Mouse (Mus musculus) spleen, embryonic (tissue): ENCODE results near the gene Tyw5.

ENCODE experiments used
- CTCF ChIA-PET: fragments of 350-600 bp; sonication (Branson Sonifier 250); formaldehyde crosslinking; loops from one replicate; lab custom pipeline; 2022; lab: Charles Lee

Gene Tyw5

DNA sequence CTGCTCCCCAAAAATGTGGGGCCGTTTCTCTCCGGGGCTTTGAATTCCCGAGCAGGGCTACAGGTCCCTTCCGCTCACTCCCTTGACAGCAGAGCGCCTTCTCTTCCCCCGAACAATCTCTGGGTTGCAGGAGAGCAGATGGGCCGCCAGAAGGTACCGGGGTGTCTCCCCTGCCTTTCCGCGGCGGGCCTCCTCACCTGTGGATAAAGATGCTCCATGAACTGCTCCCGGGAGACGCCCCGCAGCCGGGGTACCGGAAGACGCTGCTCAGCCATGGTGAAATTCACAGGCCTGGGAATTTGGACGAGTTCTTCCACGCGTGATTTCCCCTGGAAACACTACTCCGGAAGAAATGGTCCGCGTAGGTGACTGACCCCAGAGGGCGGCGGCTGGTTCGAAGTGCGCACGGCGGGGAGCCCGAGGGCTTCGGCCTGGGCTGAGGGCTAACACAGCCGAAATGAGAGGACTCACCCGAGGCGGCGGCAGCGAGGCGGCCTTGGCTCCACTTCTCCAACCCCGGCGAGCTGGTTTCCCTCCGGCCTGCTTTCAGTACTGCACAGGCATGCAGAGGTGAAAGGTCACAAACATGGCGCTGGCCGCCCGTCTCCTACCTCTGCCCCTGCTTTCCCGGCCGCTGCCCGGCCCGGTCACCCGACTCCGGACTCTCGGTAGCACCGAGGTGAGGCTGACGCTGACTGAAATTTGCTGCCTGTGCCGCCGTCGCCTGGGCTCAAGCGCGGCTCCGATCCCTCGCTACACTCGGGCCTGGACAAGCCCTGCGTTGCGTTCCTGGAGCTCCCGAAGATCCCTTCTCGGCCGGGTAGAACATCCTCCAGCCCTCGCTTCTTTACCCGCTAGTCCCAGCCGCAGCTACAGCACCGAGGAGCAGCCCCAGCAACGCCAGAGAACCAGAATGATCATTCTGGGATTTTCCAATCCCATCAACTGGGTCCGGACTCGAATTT lies at the start of gene Tyw5, which contains the start of gene Maip1:
Gene Tyw5, minus strand, starts transcription at position 915 of the 965 bp plus-strand sequence.
Gene Maip1, plus strand, starts transcription at position 142 of the 965 bp plus-strand sequence.
- CTCF ChIA-PET = no interaction called here

DNA sequence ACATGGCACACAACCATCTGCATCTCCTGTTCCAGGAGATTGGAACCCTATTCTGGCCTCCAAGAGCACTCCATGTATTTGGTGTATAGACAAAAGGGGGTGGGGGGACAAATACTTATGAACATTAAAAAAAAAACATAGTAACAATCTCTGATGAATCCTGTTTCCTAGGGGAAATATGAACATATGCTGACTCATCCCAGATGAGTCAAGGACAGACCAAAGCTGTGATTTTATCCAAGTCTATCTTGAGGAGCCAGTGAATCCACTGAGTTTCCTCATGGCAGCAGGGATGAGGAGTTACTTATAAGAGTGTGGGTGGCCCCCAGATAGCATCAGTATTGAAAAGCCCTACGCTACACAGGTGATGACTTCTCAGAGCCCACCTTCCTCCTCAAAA lies 43.3 kb upstream of the Tyw5 start:
- CTCF ChIA-PET = no interaction called here

DNA sequence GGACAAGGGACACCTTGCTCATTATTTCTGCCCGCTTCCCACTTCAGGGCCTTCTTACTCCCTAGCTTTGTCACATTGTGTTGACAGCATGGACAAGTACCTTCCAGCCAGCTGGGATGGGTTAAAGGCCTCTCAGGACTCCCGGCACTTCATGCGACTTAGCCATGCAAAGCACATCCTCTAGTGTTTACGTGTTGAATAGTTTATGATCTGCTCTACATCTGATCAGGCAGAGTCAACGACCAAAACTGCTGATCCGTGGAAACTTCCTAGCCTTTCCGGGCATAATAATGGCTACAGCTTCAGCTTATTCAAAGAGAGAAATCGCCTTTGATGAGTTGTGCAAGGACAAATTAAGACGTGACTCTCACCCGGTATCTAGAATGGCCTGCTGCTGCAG lies 38.8 kb upstream of the Tyw5 start:
- CTCF ChIA-PET = no interaction called here

- CTCF ChIA-PET = no interaction called here
These were observed 33.9 kb upstream of the Tyw5 start for GRCm38 (mm10) chr1:57440771-57441170.

- CTCF ChIA-PET = no interaction called here
These were observed 32.1 kb upstream of the Tyw5 start for GRCm38 (mm10) chr1:57439026-57439425.

GRCm38 (mm10) chr1:57436954-57437353 lies 30.1 kb upstream of the Tyw5 start:
- CTCF ChIA-PET = no interaction called here

- CTCF ChIA-PET = no interaction called here
These were observed 29.5 kb upstream of the Tyw5 start for GRCm38 (mm10) chr1:57436408-57436807.

- CTCF ChIA-PET = no interaction called here
These were observed 26.2 kb upstream of the Tyw5 start for GRCm38 (mm10) chr1:57433141-57433540.

- CTCF ChIA-PET = interaction anchor here (0.5 kb wide), 1 partner anchor 178 kb away, joined by 3 read pairs; no protein-coding TSS in a partner anchor
These were observed 23.0 kb upstream of the Tyw5 start for GRCm38 (mm10) chr1:57429786-57430483.

- CTCF ChIA-PET = interaction anchor here (1.0 kb wide), 1 partner anchor 868 kb away, joined by 3 read pairs; no protein-coding TSS in a partner anchor
These were observed 21.7 kb upstream of the Tyw5 start for GRCm38 (mm10) chr1:57428368-57429308.

- CTCF ChIA-PET = no interaction called here
These were observed 16.8 kb upstream of the Tyw5 start for GRCm38 (mm10) chr1:57423696-57424095.

DNA sequence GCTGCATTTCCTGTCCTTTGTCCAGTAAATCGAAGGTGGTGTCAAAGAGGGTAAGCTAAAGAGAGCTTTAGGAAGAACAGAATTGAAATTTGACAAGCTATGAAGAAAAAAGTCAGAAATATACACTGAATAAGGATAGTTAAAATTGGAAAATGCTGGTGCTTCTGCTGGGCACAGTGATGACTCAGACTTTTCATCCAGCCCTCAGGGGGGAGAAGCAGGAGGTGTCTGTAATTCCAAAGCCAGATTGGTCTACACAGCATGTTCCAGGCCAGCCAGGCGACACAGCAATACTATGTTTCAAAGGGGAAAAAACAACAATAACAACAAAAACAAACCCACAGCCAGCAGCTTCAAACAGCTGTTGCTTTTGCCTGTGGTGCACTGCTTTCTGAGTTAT lies 6.5 kb upstream of the Tyw5 start:
- CTCF ChIA-PET = no interaction called here

DNA sequence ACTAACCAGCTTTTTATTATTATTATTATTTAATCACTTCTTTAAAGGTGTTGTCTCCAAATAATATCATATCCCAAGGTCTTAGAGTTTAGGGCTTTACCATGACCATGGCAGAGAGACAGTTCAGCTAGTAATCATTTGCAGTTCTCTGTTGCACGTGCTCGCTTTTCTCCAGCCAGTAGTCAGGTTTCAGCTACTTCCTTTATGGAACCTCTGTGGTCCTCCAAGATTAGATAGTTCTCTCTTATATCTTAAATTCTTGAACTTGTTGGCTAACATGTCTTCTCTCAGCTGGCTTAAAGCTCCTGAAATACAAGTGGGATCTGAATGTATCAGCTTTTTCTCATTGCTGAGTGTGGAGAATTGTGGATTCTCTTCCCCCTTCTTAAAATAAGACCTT lies 2.1 kb upstream of the Tyw5 start:
- CTCF ChIA-PET = no interaction called here

DNA sequence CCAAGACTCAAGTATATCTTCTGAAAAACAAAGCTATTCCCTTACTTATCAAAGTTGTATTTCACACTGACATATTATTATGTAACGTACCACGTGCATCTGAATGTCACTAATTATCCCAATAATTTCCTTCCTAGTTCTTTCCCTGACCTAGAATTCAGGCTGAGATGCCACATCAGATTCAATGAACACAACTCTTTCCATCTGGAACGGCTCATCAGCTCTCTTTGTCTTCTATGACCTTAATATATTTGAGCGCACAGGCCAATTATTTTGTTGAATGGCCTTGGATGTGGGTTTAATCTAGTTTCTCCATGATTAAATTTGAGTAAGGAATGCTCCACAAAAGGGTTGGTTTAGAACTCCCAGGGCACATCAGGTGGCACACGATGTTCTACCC lies 4.8 kb downstream of the Tyw5 start:
- CTCF ChIA-PET = no interaction called here

GRCm38 (mm10) chr1:57400877-57401276 lies 6.0 kb downstream of the Tyw5 start:
- CTCF ChIA-PET = no interaction called here

DNA sequence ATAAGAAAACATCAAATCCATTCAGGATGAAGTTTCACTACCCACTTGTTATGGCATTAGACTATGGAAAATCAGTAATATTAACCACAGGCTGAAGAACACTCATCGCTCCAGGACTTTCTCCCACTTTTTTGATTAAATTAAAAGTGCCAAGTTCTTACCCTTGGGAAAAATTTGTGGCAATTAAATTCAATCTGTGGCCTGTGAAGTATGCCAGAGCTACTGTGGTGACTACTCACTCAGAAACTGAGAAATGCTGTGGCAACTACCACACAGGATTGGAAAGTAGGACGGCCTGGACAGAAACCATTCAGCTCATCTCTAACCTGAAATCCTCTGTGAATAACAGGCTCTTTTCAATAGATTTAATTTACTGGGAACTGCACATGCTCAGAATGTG lies 6.6 kb downstream of the Tyw5 start:
- CTCF ChIA-PET = no interaction called here

GRCm38 (mm10) chr1:57394051-57394450 lies 12.8 kb downstream of the Tyw5 start:
- CTCF ChIA-PET = interaction anchor here (1.1 kb wide), 1 partner anchor 17 kb away, joined by 3 read pairs; the partner anchor contains the start of gene 1700066M21Rik

DNA sequence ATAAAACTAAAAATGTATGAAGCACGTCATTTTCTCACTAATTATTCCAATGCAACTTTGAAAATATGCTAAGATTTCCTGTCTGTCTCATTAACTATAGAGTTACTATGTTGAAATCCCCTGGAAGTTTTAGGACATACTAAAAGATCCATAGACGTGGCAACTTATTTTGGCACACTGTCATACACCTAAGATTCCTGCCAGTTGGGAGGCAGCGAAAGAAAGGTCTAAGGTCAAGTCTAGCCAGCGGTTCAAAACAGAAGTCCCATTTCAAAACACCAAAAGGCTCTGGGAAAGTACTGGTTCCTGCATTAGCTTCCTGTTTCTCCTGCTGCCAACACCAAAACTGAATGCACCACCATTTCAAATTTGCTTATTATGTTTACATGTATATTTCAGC lies 14.5 kb downstream of the Tyw5 start:
- CTCF ChIA-PET = no interaction called here

DNA sequence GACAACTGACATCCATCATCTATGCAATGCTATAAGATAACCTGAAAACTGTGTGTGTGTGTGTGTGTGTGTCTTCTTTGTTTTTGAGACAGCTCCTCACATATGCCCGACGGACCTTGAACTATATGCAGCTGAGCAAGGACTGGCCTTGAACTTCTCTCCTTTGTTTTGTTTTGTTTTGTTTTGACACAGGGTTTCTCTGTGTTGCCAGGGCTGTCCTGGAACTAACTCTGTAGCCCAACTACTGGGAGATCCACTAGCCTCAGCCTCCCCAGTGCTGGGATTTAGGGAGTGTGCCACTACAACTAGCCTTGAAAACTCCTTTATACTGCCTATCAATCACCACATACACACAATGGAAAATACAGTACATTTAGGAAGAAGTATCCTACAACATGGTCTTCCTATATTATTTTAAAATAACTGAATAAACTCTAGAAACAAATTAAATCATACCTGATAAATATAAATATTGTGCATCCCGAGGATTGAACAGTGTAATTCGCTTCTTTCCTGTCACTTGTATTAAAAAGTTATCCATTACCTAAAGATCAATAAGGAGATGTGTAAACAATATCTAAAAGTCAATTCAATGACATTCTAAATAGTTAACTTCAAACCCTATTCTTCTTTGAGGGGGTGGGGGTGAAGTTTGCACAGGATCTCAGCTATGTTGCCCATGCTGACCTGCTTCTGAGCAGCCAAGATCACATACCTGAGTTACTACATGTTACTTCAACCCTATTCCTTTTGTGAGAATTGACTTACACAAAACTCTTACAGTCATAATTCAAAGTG lies 15.7 kb downstream of the Tyw5 start:
- CTCF ChIA-PET = no interaction called here

DNA sequence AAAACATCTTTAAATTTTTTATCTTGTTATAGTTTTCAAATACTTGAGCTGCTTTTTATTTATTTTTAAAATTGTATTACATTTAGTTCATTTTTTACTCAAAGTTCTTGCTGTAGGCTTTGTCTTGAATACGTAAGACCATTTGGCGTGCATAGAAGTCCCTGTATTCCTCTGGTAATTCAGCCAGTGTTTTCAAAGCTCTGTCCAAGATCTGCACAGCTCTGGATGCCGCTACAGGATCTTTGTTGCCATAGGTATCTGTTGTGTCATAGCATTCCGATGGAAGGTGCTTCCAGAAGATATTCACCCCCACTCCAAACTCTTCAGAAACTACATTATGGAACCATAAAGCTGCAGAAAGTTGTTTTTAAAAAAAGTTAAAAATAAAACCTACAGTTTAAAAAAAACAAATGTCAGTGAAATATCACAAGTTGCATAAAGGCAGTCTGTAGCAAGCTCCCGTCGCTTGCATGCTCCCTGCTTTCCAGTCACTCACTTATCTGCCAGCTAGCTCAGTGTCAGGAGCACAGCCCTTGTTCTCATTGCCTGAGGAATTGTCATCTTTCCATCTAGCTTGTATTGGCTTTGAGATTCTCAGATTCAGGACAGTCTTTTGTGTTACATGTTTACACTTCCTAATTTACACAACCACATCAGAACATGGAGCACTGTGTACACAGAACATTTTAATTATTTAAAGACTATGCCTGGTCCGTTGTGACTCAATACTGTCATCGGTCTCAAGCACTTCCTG lies 18.3 kb downstream of the Tyw5 start:
- CTCF ChIA-PET = no interaction called here
